7 mouse cellular contexts compared by ENCODE assay signal in genomic region chr15:86058394-86058915, GRCm38 (mm10). TPM values are rescaled to one million over a fixed set of nuclear protein-coding genes. Genes with fewer than 3 reads are reported as not detected.
A peak's percentile ranks its signal among the peaks of the same experiment; 100 is the strongest.
DNase-seq lines count a peak whose midpoint lies in the region; ATAC-seq and TF ChIP-seq lines count a peak whose summit lies in the region.

No protein-coding gene starts in this region.

- no peaks in the 10 kb centered on the region for H3K36me3 ChIP-seq in embryonic facial prominence, embryonic 10.5 days (replicated peaks)
- no peaks in the 10 kb centered on the region for H3K36me3 ChIP-seq in intestine, postnatal 0 days (ENCODE audit: control insufficient read depth, insufficient read depth)
- H3K36me3 ChIP-seq in midbrain, embryonic 11.5 days (ENCODE audit: control insufficient read depth, insufficient read depth, low read length) = no peaks in the 10 kb centered on the region
- no peaks in the 10 kb centered on the region for H3K36me3 ChIP-seq in small intestine, adult 2 months (ENCODE audit: control insufficient read depth, insufficient read depth, low read length)

- peak overlapping the region; percentile 97 for H3K4me2 ChIP-seq in intestine, postnatal 0 days (replicated peaks; ENCODE audit: low read depth)
- H3K4me2 ChIP-seq in midbrain, embryonic 11.5 days = peak overlapping the region; percentile 87

- ATAC-seq in intestine, postnatal 0 days = peak; percentile 71
- peak; percentile 81 for ATAC-seq in midbrain, embryonic 11.5 days (ENCODE audit: low FRiP score)

- TF ChIP-seq POLR2A in small intestine, adult 2 months (IDR thresholded peaks at IDR 0.05; ENCODE audit: low read depth, low read length) = no peak

- no peaks in the 10 kb centered on the region for H3K9me3 ChIP-seq in embryonic facial prominence, embryonic 10.5 days
- no peaks in the 10 kb centered on the region for H3K9me3 ChIP-seq in intestine, postnatal 0 days (ENCODE audit: control insufficient read depth)
- no peaks in the 10 kb centered on the region for H3K9me3 ChIP-seq in midbrain, embryonic 11.5 days (ENCODE audit: control insufficient read depth, low read length)

- TF ChIP-seq CTCF in intestine, postnatal 0 days (IDR thresholded peaks at IDR 0.05; ENCODE audit: low read depth) = no peak
- no peak for TF ChIP-seq CTCF in small intestine, adult 2 months (IDR thresholded peaks at IDR 0.05; ENCODE audit: extremely low read depth, insufficient read length, insufficient replicate concordance, low read depth, low read length)

- DNase-seq in adrenal gland, postnatal 14 days = peak; percentile 93
- DNase-seq in embryonic facial prominence, embryonic 10.5 days (ENCODE audit: low spot score) = peak; percentile 91
- peak; percentile 70 to 85 for DNase-seq in gastrocnemius, postnatal 4 days (ENCODE audit: low spot score in 2 of 2)
- peak; percentile 95 for DNase-seq in left cerebral cortex, postnatal 4 days
- DNase-seq in midbrain, embryonic 11.5 days (ENCODE audit: low spot score, missing footprints) = peak; percentile 99

- H3K4me3 ChIP-seq in embryonic facial prominence, embryonic 10.5 days = peak overlapping the region; percentile 89
- peak overlapping the region; percentile 79 for H3K4me3 ChIP-seq in intestine, postnatal 0 days (ENCODE audit: low read depth, low read length)
- H3K4me3 ChIP-seq in midbrain, embryonic 11.5 days (ENCODE audit: low read depth, low read length) = peak overlapping the region; percentile 77
- peak overlapping the region; percentile 78 for H3K4me3 ChIP-seq in small intestine, adult 2 months (ENCODE audit: low read depth, low read length)

- H3K27me3 ChIP-seq in embryonic facial prominence, embryonic 10.5 days (replicated peaks; ENCODE audit: low read depth, poor library complexity, severe bottlenecking) = peaks cover 2% of the 10 kb centered on the region; the same call in 1 of the 2 replicates
- no peaks in the 10 kb centered on the region for H3K27me3 ChIP-seq in intestine, postnatal 0 days (replicated peaks; ENCODE audit: control insufficient read depth, insufficient read depth, low read length)
- H3K27me3 ChIP-seq in midbrain, embryonic 11.5 days (ENCODE audit: control insufficient read depth, insufficient read depth, low read length) = no peaks in the 10 kb centered on the region; the same call in 1 of the 2 replicates
- H3K27me3 ChIP-seq in small intestine, adult 2 months (ENCODE audit: control insufficient read depth, insufficient read depth, low read length) = no peaks in the 10 kb centered on the region

- peak overlapping the region; percentile 95 for H3K27ac ChIP-seq in embryonic facial prominence, embryonic 10.5 days (replicated peaks)
- peak overlapping the region; percentile 66 for H3K27ac ChIP-seq in intestine, postnatal 0 days (ENCODE audit: low read depth, low read length)
- H3K27ac ChIP-seq in midbrain, embryonic 11.5 days (ENCODE audit: low read depth, low read length) = 0 out of 2 replicates have a peak overlapping the region, but pooled peaks have one; percentile 5
- H3K27ac ChIP-seq in small intestine, adult 2 months (ENCODE audit: insufficient read depth, low read depth, low read length) = peak overlapping the region; percentile 31

- intact Hi-C loops in left cerebral cortex, postnatal 4 days (cut with DNase I) = no loop called here

- peak overlapping the region; percentile 89 for H3K9ac ChIP-seq in intestine, postnatal 0 days (ENCODE audit: low read depth, low read length)
- H3K9ac ChIP-seq in midbrain, embryonic 11.5 days (ENCODE audit: low read length) = peak overlapping the region; percentile 95

- WGBS in embryonic facial prominence, embryonic 10.5 days = under 1% methylated on average over 70 of the region's 70 CpGs
- WGBS in intestine, postnatal 0 days = under 1% methylated on average over 46 of the region's 70 CpGs
- WGBS in midbrain, embryonic 11.5 days = under 1% methylated on average over 42 of the region's 70 CpGs
- 1% methylated on average over 70 of the region's 70 CpGs for WGBS in small intestine, adult 2 months

- H3K4me1 ChIP-seq in embryonic facial prominence, embryonic 10.5 days = peaks cover 54% of the 10 kb centered on the region
- peaks cover 13% of the 10 kb centered on the region for H3K4me1 ChIP-seq in intestine, postnatal 0 days (replicated peaks; ENCODE audit: control insufficient read depth, insufficient read depth, low read length)
- peaks cover 18% of the 10 kb centered on the region for H3K4me1 ChIP-seq in midbrain, embryonic 11.5 days (ENCODE audit: control insufficient read depth, insufficient read depth, low read length)
- H3K4me1 ChIP-seq in small intestine, adult 2 months (ENCODE audit: control insufficient read depth, insufficient read depth, insufficient read length, low read length) = peaks cover 42% of the 10 kb centered on the region

RNA-seq across cellular contexts. Expression of gene Gramd4, which starts 1.0 kb away (rescaled TPM):
- 16.1 and 17.5 TPM in 2 replicates for total RNA-seq in adrenal gland, postnatal 14 days (2021)
- 13.7 and 13.8 TPM in 2 replicates for polyA plus RNA-seq in embryonic facial prominence, embryonic 10.5 days (2016; fragmentation: Nextera tagmentation; extraction: Ambion mirVana)
- 10 to 100 TPM; 11.0 to 12.3 TPM for total RNA-seq in gastrocnemius, postnatal 4 days (2021)
- 5.6 and 6.4 TPM in 2 replicates for polyA plus RNA-seq in intestine, postnatal 0 days (2015; fragmentation: Nextera tagmentation; extraction: Ambion mirVana)
- total RNA-seq in left cerebral cortex, postnatal 4 days (2021) = 10 to 100 TPM; 52.0 to 57.8 TPM
- 7.8 and 8.9 TPM in 2 replicates for polyA plus RNA-seq in midbrain, embryonic 11.5 days (2014; fragmentation: Nextera tagmentation; extraction: Ambion mirVana)
- polyA plus RNA-seq in small intestine, adult 2 months (2012; rRNA removed) = 10.5 and 25.1 TPM in 2 replicates

RNA-seq across cellular contexts. Expression of gene Celsr1, which starts 24.9 kb away (rescaled TPM):
- total RNA-seq in adrenal gland, postnatal 14 days (2021) = 4.5 and 4.6 TPM in 2 replicates
- polyA plus RNA-seq in embryonic facial prominence, embryonic 10.5 days (2016; fragmentation: Nextera tagmentation; extraction: Ambion mirVana) = 1.2 and 1.5 TPM in 2 replicates
- total RNA-seq in gastrocnemius, postnatal 4 days (2021) = 1 to 10 TPM; 1.6 to 1.7 TPM
- polyA plus RNA-seq in intestine, postnatal 0 days (2015; fragmentation: Nextera tagmentation; extraction: Ambion mirVana) = 0.33 and 0.39 TPM in 2 replicates
- total RNA-seq in left cerebral cortex, postnatal 4 days (2021) = 1 to 10 TPM; 5.0 to 5.2 TPM
- polyA plus RNA-seq in midbrain, embryonic 11.5 days (2014; fragmentation: Nextera tagmentation; extraction: Ambion mirVana) = 4.1 and 4.9 TPM in 2 replicates
- 2.9 and 4.7 TPM in 2 replicates for polyA plus RNA-seq in small intestine, adult 2 months (2012; rRNA removed)

Comparison
In these comparisons a context has a peak if more than half of its experiments do, and no peak if none do; other contexts are left out.
1. Peak in every context shown above with its lines: DNase-seq, ATAC-seq, H3K4me3 ChIP-seq and H3K27ac ChIP-seq.
2. H3K27ac ChIP-seq: peak in every context shown above with its lines; median percentile 95 in embryonic facial prominence, embryonic 10.5 days; 66 in intestine, postnatal 0 days; 31 in small intestine, adult 2 months; 5 in midbrain, embryonic 11.5 days.